Mouse (Mus musculus) spleen, postnatal 14 days (tissue): ENCODE results near the gene Lrrc19.
"Not testable (repeated sequence)": the region's sequence is repeated elsewhere in the genome, so short reads cannot be mapped to it uniquely, and the experiment has no call there.

Source experiments
- DNase-seq, 2 experiments: peaks; one replicate each; pipeline ENCODE4 v3.0.0; 2021 to 2022; ENCODE audit warnings: low spot score in 2 of 2

Gene Lrrc19

DNA sequence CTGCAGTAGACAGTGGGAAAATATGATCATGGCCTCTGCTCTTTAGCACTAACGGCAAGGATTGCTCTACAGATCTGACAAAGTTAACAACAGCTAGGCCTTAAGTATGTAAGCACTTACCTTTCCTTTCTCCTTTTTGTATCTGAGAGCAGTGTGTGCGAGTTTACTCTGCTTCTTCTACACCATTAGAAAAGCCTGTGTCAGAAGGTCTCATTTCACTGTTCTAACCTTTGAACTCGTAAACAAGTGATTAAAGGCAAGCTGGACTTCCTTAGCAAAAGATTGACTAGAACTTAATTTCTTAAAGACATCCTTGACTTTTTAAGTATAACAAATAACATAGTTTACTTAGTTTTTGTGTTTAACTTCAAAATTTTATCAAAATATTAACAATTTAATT is at the start of gene Lrrc19:
Gene Lrrc19 (minus strand): TSS at position 225 of the 400 bp plus-strand sequence.
- no peak for DNase-seq

- DNase-seq, result no peak
Measured at GRCm38 (mm10) chr4:94696368-94696767, 46.4 kb upstream of the Lrrc19 start.

GRCm38 (mm10) chr4:94692175-94692574 is 42.2 kb upstream of the Lrrc19 start:
- DNase-seq, result no peak

DNA sequence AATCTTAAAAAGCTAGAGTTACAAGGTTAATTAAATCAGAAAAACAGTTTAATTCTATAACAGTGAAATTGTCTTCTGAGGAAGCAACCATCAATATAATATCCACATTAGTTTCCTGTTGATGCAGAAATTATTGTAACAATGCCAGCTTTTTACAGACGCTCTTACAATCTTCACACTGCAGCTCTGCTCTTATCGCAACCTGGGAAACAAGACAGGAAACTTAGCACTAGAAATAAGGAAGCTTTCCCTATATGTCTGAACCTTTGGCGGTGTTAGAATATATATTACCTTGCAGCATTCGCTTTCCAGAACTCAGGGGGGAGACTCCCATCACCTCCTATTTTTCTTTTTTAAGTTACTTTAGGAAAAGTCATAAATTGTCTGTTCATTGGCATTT is 41.1 kb upstream of the Lrrc19 start:
- DNase-seq, result no peak

DNA sequence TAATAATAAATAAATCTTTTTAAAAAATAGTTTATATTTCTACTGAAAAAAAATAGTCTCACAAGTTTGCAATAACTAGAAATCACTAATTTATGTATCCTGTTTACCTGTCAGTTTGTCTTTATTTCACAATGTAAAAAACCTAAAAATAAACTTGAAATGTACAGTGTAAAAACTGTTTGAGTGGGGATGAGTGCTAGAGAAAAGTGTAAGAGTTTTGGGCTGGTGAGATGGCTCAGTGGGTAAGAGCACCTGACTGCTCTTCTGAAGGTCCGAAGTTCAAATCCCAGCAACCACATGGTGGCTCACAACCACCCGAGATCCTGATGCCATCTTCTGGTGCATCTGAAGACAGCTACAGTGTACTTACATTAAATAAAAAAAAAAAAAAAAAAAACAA is 39.9 kb upstream of the Lrrc19 start:
- not testable (repeated sequence) for DNase-seq

DNA sequence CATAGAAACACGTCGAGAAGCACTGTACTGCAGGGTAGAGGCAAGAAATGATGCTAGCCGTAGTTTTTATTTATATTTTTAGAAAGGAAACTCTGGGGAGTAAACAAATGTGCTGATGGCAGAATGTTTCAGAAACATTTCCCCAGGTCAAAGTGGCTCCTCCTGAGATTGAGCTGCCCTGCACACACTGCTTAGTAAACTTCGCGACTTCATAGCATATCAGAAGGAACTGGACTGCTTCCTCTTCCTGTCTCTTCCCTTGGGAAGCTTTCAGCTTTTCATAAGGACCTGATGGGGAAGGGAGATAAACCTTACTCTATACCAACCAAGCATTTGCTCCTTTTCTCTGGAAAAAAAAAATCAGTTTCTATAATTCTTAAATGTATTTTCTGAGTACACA is 33.4 kb upstream of the Lrrc19 start:
- no peak for DNase-seq

DNA sequence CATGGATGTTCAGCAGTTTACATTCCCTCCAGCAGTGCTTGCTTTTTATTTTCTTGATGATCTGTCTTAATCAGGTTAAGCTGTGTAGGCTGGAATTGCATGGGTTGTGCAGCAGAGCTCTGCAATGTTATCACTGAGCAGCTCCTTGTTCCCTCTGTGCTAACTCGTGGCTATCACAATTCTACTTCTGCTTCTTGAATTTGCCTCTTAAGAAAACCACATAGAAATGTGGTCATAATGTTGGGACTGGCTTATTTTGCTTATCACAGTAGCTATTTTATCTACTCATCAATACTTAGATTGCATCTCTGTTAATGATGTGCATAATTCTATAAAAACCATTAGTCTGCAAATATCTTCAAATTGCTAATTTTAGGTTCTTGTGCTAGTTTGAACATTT is 32.1 kb upstream of the Lrrc19 start:
- DNase-seq, result no peak

GRCm38 (mm10) chr4:94681181-94681580 is 31.2 kb upstream of the Lrrc19 start:
- DNase-seq, result no peak

DNA sequence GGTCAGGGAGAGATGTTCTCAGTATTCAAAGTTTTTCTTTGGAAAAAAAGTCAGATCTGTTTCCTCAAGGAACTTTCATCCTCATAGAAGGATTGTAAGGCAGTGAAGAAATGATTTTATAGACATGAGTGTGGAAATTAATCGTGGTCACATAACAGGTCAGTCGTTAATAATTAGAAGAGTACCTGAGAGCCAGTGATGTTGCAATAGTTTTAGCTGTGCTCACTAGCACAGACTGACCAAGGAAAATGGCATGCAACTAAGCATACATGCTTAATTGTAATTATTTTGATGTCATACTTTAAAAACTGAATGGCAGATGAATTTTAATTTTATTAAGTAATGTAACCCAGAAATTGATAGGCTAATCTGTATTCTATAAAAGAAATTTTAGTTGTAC is 30.7 kb upstream of the Lrrc19 start:
- DNase-seq, result no peak

GRCm38 (mm10) chr4:94669718-94670117 is 19.8 kb upstream of the Lrrc19 start:
- no peak for DNase-seq

DNA sequence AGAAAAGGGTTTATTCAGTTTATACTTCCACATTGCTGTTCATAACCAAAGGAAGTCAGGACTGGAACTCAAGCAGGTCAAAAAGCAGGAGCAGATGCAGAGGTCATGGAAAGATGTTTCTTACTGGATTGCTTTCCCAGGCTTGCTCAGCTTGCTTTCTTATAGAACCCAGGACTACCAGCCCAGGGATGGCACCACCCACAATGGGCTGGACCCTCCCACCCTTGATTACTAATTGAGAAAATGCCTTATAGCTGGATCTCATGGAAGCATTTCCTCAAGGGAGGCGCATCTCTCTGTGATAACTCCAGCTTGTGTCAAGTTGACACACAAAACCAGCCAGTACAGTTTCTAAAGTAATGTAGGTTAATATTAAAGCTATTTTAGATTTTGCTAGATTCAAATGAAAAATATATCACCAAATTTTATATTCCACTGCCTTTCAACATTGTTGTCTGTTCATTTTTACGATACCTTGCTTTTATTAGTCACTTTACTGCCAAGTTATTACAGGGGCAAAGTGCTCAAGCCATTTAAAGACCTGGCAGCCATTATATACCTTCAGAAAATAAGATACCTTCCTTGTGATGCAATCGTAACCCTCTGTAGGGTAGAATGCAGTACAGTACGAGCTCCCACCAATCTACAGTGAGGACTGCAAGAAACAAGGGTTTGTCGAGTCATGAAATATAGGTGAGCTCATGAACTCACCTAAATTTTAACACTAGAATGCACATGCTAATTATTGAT is 657 bp upstream of the Lrrc19 start:
- DNase-seq, result not testable (repeated sequence)

DNA sequence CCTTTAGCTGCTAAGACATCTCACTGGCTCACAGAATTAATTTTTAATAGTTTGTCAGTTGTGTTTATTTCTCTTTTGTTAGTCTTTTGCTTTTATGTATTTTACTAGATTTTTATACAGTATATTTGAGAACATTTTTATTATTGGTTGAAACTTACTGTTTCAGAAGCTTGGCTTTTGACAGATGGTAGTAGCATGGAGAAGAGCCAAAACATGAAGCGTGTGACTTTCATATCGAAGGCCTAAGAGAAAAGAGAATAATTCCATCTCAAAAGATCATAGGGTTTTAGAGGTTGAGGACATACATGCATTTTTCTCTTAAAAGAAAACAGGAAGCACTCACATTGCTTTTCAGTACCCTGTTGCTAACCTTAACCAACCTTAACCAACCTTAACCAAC is 6.8 kb downstream of the Lrrc19 start:
- DNase-seq, result no peak

DNA sequence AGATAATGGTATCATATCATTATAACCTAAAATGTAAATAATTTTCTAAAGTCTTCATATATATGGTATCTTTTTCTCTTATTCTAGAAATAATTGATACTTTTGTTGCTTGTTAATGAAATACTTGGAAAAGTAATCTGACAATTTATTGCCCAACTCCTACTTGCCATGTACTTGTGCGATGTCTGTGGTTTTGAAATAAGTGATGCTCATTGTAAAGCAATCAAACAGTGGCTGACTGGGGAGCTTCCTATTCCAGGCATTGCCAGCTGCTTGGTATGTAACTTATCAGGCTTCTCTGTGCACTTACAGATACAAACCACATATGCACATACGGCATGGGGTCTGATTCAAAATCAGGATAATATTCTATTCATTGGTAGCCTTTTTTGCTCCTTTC is 29.9 kb downstream of the Lrrc19 start:
- no peak for DNase-seq

- DNase-seq, result no peak
Measured at GRCm38 (mm10) chr4:94614627-94615006, 35.3 kb downstream of the Lrrc19 start.

DNA sequence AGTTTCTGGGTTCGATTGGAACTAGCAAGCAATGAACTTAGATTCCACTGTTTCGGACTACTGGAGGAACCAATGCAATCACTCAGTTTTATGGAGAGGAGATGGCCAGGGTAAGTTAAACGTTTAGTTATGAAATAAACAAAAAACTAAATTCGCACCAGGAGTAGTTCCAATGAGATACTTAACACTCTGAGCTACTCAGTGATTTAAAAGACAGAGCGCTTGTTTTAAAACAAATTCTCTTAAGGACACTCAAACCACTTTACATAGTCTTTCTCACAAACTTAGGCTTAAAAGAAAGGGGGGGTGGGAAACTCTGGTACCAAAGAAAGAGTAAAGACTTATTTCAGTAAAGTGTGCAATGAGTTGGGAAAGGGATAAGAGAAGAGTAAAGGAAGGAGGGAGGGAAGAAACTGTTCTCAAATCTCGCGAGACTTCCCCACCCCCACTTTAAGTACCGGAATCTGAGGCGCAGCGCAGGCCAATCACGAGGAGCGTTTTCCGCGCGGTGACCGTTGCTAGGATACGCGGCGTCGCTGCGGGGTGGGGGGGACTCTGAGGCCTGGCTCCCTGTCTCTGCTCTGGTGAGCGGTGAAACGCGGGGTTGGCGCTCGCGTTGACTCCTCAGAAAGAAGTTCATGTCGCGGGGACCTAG is 35.8 kb downstream of the Lrrc19 start, which contains the start of gene Ift74:
Gene Ift74 (plus strand): TSS at position 520 of the 655 bp plus-strand sequence.
- peak; percentile 69 to 84 for DNase-seq

- no peak for DNase-seq
Measured at GRCm38 (mm10) chr4:94610339-94610738, 39.6 kb downstream of the Lrrc19 start.

GRCm38 (mm10) chr4:94605591-94605990 is 44.4 kb downstream of the Lrrc19 start:
- no peak for DNase-seq

- no peak for DNase-seq
Measured at GRCm38 (mm10) chr4:94604452-94605019, 45.4 kb downstream of the Lrrc19 start.

DNA sequence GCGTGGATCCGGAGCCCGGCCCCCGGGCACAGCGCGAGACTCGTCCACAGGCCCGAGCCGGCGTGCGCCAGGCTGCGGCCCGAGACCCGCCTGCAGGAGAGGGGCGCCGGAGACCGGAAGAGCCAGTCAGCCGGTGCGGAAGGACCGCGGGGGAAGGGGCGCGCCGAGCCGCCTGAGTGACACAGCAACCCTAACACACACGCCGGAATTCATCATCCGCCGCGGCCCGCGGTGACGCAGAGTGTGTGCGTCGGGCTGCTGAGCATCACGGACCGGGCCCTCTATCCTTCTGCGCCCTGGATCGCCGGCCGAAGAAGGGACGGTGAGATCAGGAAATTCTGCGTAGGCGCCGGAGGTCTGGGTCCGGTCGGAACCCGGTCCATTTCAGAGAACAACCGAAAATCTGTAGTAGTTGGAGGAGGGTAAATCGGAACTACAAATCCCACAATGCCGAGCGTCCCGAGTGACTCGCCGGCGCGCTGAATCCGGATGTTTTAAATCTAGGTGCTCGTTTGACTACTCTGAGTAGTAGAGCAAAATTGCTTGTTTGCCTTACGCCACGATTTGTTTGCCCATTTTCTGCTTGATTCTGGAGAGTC is 46.8 kb downstream of the Lrrc19 start, which contains the start of gene Plaa:
Gene Plaa (minus strand): TSS at position 214 of the 599 bp plus-strand sequence.
- peak; percentile 72 to 80 for DNase-seq

DNA sequence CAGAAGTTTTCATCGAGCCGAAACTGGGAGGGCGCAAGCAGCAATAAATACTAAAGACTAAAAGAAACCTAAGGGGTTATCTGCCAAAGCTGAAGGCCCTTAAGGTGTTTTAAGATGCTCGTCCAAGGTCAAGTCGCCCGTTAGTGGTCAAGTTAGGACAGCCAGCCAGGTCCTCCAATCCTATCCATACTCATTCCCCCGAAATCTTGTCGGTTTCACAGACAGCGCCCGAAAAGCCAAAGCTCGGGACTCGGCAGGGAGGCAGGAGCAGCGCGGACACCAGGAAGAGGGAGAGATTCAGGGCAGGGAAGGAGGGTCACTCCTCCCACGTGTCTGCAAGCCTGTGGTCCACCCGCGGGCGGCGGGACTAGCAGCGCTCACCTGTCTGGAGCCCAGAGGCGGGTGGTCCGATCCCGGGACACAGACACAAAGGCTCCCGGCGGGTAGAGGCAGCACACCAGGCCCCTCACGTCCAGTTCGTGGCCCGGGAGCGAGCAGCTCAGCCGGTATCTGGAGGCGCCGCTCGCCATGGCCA is 47.4 kb downstream of the Lrrc19 start:
- DNase-seq, result no peak

GRCm38 (mm10) chr4:94601395-94601794 is 48.5 kb downstream of the Lrrc19 start:
- DNase-seq, result peak in 1 of 2 experiments; percentile 5

- DNase-seq, result no peak
Measured at GRCm38 (mm10) chr4:94592709-94593108, 57.2 kb downstream of the Lrrc19 start.
